Mouse (Mus musculus) liver (tissue): ENCODE results near the gene Kank2.

Source experiments
- DNase-seq: peaks from one replicate; pipeline ENCODE4 v3.0.0-alpha.2; 2020; ENCODE audit warnings: mixed read lengths

Gene Kank2

GRCm38 (mm10) chr9:21748491-21748890 is 50.1 kb downstream of the Kank2 start:
- no peak for DNase-seq

GRCm38 (mm10) chr9:21748033-21748432 is 50.5 kb downstream of the Kank2 start:
- DNase-seq = peak; percentile 35

GRCm38 (mm10) chr9:21747238-21747774 is 51.2 kb downstream of the Kank2 start:
- no peak for DNase-seq

- DNase-seq = peak; percentile 64
Measured at GRCm38 (mm10) chr9:21741514-21741913, 57.0 kb downstream of the Kank2 start.

- DNase-seq = no peak
Measured at GRCm38 (mm10) chr9:21740427-21740826, 58.1 kb downstream of the Kank2 start.

GRCm38 (mm10) chr9:21738776-21739175 is 59.8 kb downstream of the Kank2 start:
- no peak for DNase-seq

- DNase-seq = no peak
Measured at GRCm38 (mm10) chr9:21737188-21737587, 61.4 kb downstream of the Kank2 start.

- DNase-seq = no peak
Measured at GRCm38 (mm10) chr9:21736580-21736979, 62.0 kb downstream of the Kank2 start.

- DNase-seq = no peak
Measured at GRCm38 (mm10) chr9:21735126-21735525, 63.4 kb downstream of the Kank2 start.

GRCm38 (mm10) chr9:21733989-21734388 is 64.6 kb downstream of the Kank2 start:
- DNase-seq = no peak

- DNase-seq = no peak
Measured at GRCm38 (mm10) chr9:21733446-21733845, 65.1 kb downstream of the Kank2 start.

GRCm38 (mm10) chr9:21732288-21732687 is 66.3 kb downstream of the Kank2 start:
- no peak for DNase-seq

- DNase-seq = no peak
Measured at GRCm38 (mm10) chr9:21729264-21729663, 69.3 kb downstream of the Kank2 start.

GRCm38 (mm10) chr9:21728261-21728832 is 70.2 kb downstream of the Kank2 start:
- no peak for DNase-seq

GRCm38 (mm10) chr9:21726218-21726975 is 72.1 kb downstream of the Kank2 start:
- DNase-seq = no peak

GRCm38 (mm10) chr9:21725224-21726121 is 73.1 kb downstream of the Kank2 start:
- peak; percentile 47 for DNase-seq

- peak; percentile 97 for DNase-seq
Measured at GRCm38 (mm10) chr9:21724147-21724536, 74.4 kb downstream of the Kank2 start.

GRCm38 (mm10) chr9:21723377-21724146 is 75.0 kb downstream of the Kank2 start, which contains the start of gene Ldlr:
TSS of gene Ldlr (plus strand) at chr9:21723483.
- DNase-seq = peak; percentile 93

- DNase-seq = no peak
Measured at GRCm38 (mm10) chr9:21721036-21721435, 77.5 kb downstream of the Kank2 start.

GRCm38 (mm10) chr9:21717015-21717414 is 81.5 kb downstream of the Kank2 start:
- no peak for DNase-seq
